Mouse (Mus musculus) right cerebral cortex, postnatal 25 days (tissue): Measurements from ENCODE around the gene Gm8159.
"Not testable (repeated sequence)": the region's sequence is repeated elsewhere in the genome, so short reads cannot be mapped to it uniquely, and the experiment has no call there.

Experiments
- DNase-seq: peaks from one replicate; pipeline ENCODE4 v3.0.0; 2022

Gene Gm8159

GRCm38 (mm10) chr14:4632052-4632451, at the start of gene Gm8159:
Gene Gm8159, plus strand, starts transcription at chr14:4632352.
- DNase-seq: not testable (repeated sequence)

GRCm38 (mm10) chr14:4649309-4649708, 17.2 kb downstream of the Gm8159 start:
- peak; percentile 11 for DNase-seq

GRCm38 (mm10) chr14:4650324-4650723, 18.2 kb downstream of the Gm8159 start:
- DNase-seq: peak; percentile 9

- DNase-seq: not testable (repeated sequence)
These were observed 31.7 kb downstream of the Gm8159 start, which contains the start of gene Gm3239 for GRCm38 (mm10) chr14:4663892-4664291. Gene Gm3239, plus strand, starts transcription at chr14:4664192.
